Mouse (Mus musculus) mouse embryonic stem cell (cell line): ENCODE measurements around the gene Dhrs4.

Experiments used
- in situ Hi-C, 2 experiments: fragments of 300-500 bp; cut with MboI; formaldehyde crosslinking; loops; 1 replicate in 1 of 2; 3 replicates in 1 of 2; pipeline ENCODE4 v1.14.3; 2019 to 2020; ENCODE audit warnings: low sequenced_read_pairs in 2 of 2, low pct_unique_long_range_greater_than_20kb in 1 of 2, mixed read lengths in 1 of 2; ENCODE audit not compliant: unreplicated experiment in 1 of 2

The Dhrs4 gene

GRCm38 (mm10) chr14:55518897-55519296, 40.3 kb downstream of the Dhrs4 start:
- in situ Hi-C loops, result no loop called here

DNA sequence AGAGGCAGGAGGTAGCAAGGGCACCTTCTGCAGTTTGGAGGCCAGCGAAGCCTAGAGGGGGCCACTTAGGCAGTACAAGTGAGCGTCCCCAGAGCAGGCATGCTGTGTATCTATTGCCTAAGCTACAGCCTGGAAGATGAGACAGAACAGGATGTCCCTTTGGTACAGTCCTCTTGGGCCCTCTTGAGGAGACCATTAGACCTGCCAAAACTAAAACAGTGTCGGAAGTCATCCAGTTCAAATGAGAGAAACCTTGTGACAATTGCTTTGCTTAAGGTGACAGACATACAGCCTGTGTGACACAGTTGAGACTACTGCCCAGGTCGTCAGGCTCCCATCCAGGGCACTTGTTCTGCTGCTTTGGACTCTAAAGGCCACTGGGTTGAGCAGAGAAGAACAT, 41.0 kb downstream of the Dhrs4 start:
- in situ Hi-C loops, result no loop called here

DNA sequence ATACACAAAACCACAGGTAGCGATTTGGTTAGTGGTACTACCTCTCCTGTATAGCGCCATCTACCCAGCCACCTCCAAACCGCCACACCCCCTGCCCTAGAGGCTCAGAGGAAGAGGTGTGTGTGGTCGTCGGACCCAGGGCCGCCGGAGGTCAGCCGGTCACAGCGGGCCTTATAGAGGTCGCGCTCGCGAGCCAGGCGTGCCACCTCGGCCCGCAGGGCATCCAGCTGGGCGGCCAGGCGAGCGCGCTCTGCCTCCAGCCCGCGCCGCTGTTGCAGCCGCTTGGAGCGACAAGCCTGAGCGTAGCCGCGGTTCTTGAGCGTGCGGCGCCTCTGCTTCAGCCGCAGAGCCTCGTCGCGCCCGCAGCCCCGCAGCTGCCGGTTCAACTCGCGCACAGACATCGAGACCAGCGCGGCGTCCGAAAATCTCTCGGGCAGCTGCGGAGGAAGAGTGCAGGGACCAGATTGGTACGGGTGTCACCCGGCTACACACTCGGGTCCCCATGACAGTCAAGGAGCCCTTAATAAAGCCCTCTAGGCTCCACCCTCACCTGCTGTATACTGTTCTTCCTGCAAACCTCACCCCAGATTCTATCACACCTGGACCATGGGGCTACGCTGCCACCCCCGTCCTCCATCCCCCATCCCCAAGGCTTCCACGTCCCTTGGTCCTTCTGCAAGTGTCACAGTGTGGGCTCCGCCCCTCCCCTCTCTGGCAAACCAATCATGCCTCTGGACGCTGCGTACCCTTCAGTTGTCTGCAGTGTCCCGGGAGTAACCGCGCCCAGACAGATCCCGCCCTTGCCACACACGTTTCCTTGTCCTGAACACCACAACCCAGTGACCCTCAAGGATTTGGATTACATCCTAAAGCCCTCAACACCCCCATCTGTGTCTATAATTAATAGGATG, 42.1 kb downstream of the Dhrs4 start:
- in situ Hi-C loops, result no loop called here

DNA sequence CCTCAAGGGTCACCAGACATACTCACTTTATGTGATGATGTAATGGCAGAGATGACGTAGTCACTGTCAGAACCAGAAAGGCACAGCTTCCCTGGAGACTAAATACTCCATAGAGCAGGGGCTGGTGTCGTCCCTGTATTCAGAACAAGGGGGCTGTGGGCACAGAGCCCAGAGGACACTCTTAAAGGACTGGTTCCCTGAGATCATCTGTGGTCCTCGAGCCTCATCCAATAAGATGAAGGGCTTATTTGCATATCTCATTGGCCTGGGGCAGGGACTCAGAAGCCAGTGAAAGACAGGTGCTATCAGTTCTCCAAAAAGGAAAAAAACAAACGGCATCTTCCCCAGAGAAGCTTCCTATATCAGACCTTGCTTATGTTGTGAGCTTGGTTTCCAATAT, 45.5 kb downstream of the Dhrs4 start:
- in situ Hi-C loops, result no loop called here

DNA sequence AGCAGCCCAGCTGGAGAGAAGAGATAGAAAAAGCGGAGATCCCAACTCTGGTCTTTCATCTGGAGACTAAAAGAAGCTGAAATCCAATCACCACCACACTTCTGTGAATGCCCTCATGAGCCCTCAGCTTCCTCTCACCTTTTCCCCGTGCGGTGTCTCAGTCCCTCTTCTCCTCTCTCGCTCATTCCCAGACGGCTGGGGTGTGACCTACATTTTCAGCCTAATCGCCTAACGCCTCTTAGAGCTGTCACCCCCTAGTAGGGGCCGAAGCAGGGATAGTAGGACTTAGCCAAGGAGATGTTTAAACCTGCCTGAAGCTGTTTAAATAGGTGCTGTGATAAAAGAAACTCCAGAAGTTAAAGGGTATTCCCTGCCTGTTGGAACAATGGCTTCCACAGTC, 46.2 kb downstream of the Dhrs4 start, which contains the start of gene Nrl:
TSS of gene Nrl (minus strand) at position 197 of the 400 bp plus-strand sequence.
- in situ Hi-C loops, result no loop called here

- in situ Hi-C loops, result no loop called here
Observed at GRCm38 (mm10) chr14:55526674-55527073, 48.1 kb downstream of the Dhrs4 start.

DNA sequence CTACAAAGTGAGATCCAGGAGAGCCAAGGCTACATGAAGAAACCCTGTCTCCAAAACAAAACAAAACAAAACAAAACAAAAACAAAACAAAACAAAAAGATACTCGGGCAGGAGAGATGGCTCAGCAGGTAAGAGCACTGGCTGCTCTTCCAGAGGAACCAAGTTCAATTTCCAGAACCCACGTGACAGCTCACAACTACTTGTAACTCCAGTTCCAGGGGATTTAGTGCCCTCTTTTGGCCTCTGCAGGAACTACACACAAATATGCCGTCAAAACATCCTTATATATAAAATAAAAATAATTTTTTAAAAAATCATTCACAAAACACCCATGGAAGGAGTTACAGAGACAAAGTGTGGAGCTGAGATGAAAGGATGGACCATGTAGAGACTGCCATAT, 49.4 kb downstream of the Dhrs4 start:
- in situ Hi-C loops, result no loop called here

GRCm38 (mm10) chr14:55536116-55536745, 57.7 kb downstream of the Dhrs4 start:
- in situ Hi-C loops, result no loop called here
